Mouse (Mus musculus) large intestine, adult 2 months (tissue): ENCODE data around the gene Glis2. TPM values are rescaled to one million over a fixed set of nuclear protein-coding genes. Genes with fewer than 3 reads are reported as not detected.

Source experiments
- DNase-seq: peaks from one replicate; pipeline ENCODE4 v3.0.0-alpha.2; 2012; ENCODE audit warnings: low read depth, low spot score
- WGBS: fragments of 180-500 bp; shearing (Covaris S2); methylation state at CpG from one replicate; pipeline ENCODE4 v1.1.7; 2018; 5-methylcytosine and 5-hydroxymethylcytosine counted together
- polyA plus RNA-seq: library from polyadenylated mRNA; depleted of rRNA; stranded (reverse); fragments of >200 nt; gene quantifications from 2 replicates; pipeline ENCODE4 v1.2.3, GENCODE M21; 2012

The Glis2 gene
- polyA plus RNA-seq, 1 experiment = 8.1 TPM

GRCm38 (mm10) chr16:4629950-4630349, 35.4 kb downstream of the Glis2 start:
- 22% methylated on average over 6 of the region's 6 CpGs for WGBS
- DNase-seq = peak; percentile 25

- DNase-seq = no peak
- 45% methylated on average over 7 of the region's 7 CpGs for WGBS
Observed at GRCm38 (mm10) chr16:4632050-4632449, 37.5 kb downstream of the Glis2 start.

- WGBS = 94% methylated on average over 3 of the region's 3 CpGs
- DNase-seq = no peak
Observed at GRCm38 (mm10) chr16:4633661-4634060, 39.1 kb downstream of the Glis2 start.

GRCm38 (mm10) chr16:4634681-4635080, 40.2 kb downstream of the Glis2 start:
- DNase-seq = no peak
- WGBS = 88% methylated on average over 9 of the region's 9 CpGs

GRCm38 (mm10) chr16:4635760-4636159, 41.2 kb downstream of the Glis2 start:
- WGBS = 80% methylated on average over 4 of the region's 4 CpGs
- DNase-seq = no peak

- WGBS = 88% methylated on average over 3 of the region's 3 CpGs
- no peak for DNase-seq
Observed at GRCm38 (mm10) chr16:4638891-4639390, 44.4 kb downstream of the Glis2 start.

- 5% methylated on average over 22 of the region's 22 CpGs for WGBS
- DNase-seq = peak; percentile 67
Observed at GRCm38 (mm10) chr16:4639831-4640237, 45.3 kb downstream of the Glis2 start, which contains the start of the genes Vasn and Dnaja3. Gene Vasn, plus strand, starts transcription at chr16:4639941. Gene Dnaja3, plus strand, starts transcription at chr16:4639989.

GRCm38 (mm10) chr16:4640267-4641005, 45.9 kb downstream of the Glis2 start:
- WGBS = 3% methylated on average over 17 of the region's 17 CpGs
- DNase-seq = peak; percentile 47

GRCm38 (mm10) chr16:4641119-4641838, 46.8 kb downstream of the Glis2 start:
- no peak for DNase-seq
- 37% methylated on average over 3 of the region's 3 CpGs for WGBS

GRCm38 (mm10) chr16:4642190-4642589, 47.7 kb downstream of the Glis2 start:
- DNase-seq = no peak
- WGBS = 66% methylated on average over 13 of the region's 13 CpGs

GRCm38 (mm10) chr16:4642937-4643336, 48.4 kb downstream of the Glis2 start:
- 46% methylated on average over 6 of the region's 6 CpGs for WGBS
- no peak for DNase-seq

- WGBS = 47% methylated on average over 11 of the region's 11 CpGs
- DNase-seq = no peak
Observed at GRCm38 (mm10) chr16:4643670-4644419, 49.3 kb downstream of the Glis2 start.

- 83% methylated on average over 4 of the region's 4 CpGs for WGBS
- DNase-seq = no peak
Observed at GRCm38 (mm10) chr16:4645867-4646266, 51.4 kb downstream of the Glis2 start.

GRCm38 (mm10) chr16:4646831-4647230, 52.3 kb downstream of the Glis2 start:
- DNase-seq = no peak
- 88% methylated on average over 4 of the region's 4 CpGs for WGBS

GRCm38 (mm10) chr16:4647651-4648141, 53.2 kb downstream of the Glis2 start:
- no peak for DNase-seq
- WGBS = 67% methylated on average over 13 of the region's 13 CpGs

- WGBS = 87% methylated on average over 28 of the region's 28 CpGs
- DNase-seq = no peak
Observed at GRCm38 (mm10) chr16:4648416-4649023, 54.0 kb downstream of the Glis2 start.

- WGBS = 91% methylated on average over 5 of the region's 5 CpGs
- DNase-seq = no peak
Observed at GRCm38 (mm10) chr16:4649211-4649610, 54.7 kb downstream of the Glis2 start.

- 90% methylated on average over 11 of the region's 11 CpGs for WGBS
- DNase-seq = no peak
Observed at GRCm38 (mm10) chr16:4649692-4650091, 55.2 kb downstream of the Glis2 start.

- 97% methylated on average over 3 of the region's 3 CpGs for WGBS
- DNase-seq = no peak
Observed at GRCm38 (mm10) chr16:4650161-4650560, 55.6 kb downstream of the Glis2 start.
